Mouse (Mus musculus) liver, adult 2 months (tissue): Measurements from ENCODE around the gene Cdkl3. TPM values are rescaled to one million over a fixed set of nuclear protein-coding genes. Genes with fewer than 3 reads are reported as not detected.

Source experiments
- DNase-seq: peaks from one replicate; pipeline ENCODE4 v3.0.0-alpha.2; 2011; ENCODE audit warnings: low read depth, low spot score; ENCODE audit errors: extremely low read depth
- H3K27ac ChIP-seq: fragments of 200-500 bp; replicated peaks from 2 replicates; pipeline ENCODE4 v1.5.1; 2012; ENCODE audit warnings: low read depth, mild to moderate bottlenecking, control low read depth, inconsistent platforms, low read length; ENCODE audit not compliant: insufficient read depth
- H3K27me3 ChIP-seq: fragments of 200-500 bp; 2 replicates; pipeline ENCODE4 v1.6.1; 2012; ENCODE audit warnings: mild to moderate bottlenecking, moderate library complexity, low read length, inconsistent platforms; ENCODE audit not compliant: control insufficient read depth, insufficient read depth
- H3K36me3 ChIP-seq: fragments of 200-500 bp; 2 replicates; pipeline ENCODE4 v1.6.1; 2012; ENCODE audit warnings: low read length, inconsistent platforms; ENCODE audit not compliant: control insufficient read depth, insufficient read depth
- H3K4me1 ChIP-seq: fragments of 200-500 bp; 2 replicates; pipeline ENCODE4 v1.6.1; 2011; ENCODE audit warnings: low read length; ENCODE audit not compliant: control insufficient read depth, insufficient read depth
- H3K4me3 ChIP-seq: fragments of 200-500 bp; 2 replicates; pipeline ENCODE4 v1.5.1; 2011; ENCODE audit warnings: low read depth, mild to moderate bottlenecking, control low read depth, low read length, moderate library complexity; ENCODE audit not compliant: insufficient read depth
- H3K79me2 ChIP-seq: fragments of 200-500 bp; 2 replicates; pipeline ENCODE4 v1.6.1; 2012; ENCODE audit warnings: inconsistent platforms, mild to moderate bottlenecking, low read length, moderate library complexity; ENCODE audit not compliant: control insufficient read depth, insufficient read depth
- H3K9ac ChIP-seq: fragments of 200-500 bp; 2 replicates; pipeline ENCODE4 v1.6.1; 2012; ENCODE audit warnings: low read depth, mild to moderate bottlenecking, control low read depth, inconsistent platforms, low read length
- CTCF ChIP-seq: fragments of 200-500 bp; IDR thresholded peaks from 2 replicates; pipeline ENCODE4 v1.5.1; 2011; ENCODE audit warnings: low read depth, low read length, control low read depth
- POLR2A ChIP-seq: fragments of 200-500 bp; IDR thresholded peaks from 2 replicates; pipeline ENCODE4 v1.6.1; 2011; ENCODE audit warnings: low read length, control low read depth; ENCODE audit not compliant: insufficient read depth; ENCODE audit errors: extremely low read depth
- WGBS: fragments of 180-500 bp; shearing (Covaris S2); methylation state at CpG from one replicate; pipeline ENCODE4 v1.1.7; 2018; 5-methylcytosine and 5-hydroxymethylcytosine counted together
- polyA plus RNA-seq: library from polyadenylated mRNA; depleted of rRNA; stranded (reverse); fragments of >200 nt; gene quantifications from 2 replicates; pipeline ENCODE4 v1.2.3, GENCODE M21; 2012
- total RNA-seq: library from RNA; depleted of rRNA; stranded (reverse); fragments of >200 nt; gene quantifications from 2 replicates; pipeline ENCODE4 v1.2.3, GENCODE M21; 2014

The Cdkl3 gene
- total and polyA plus RNA-seq, 2 experiments = 0.05 to 1.7 TPM

- H3K36me3 ChIP-seq = no peaks in the 10 kb centered on the region
- no peak overlapping the region for H3K27ac ChIP-seq
- H3K79me2 ChIP-seq = no peaks in the 10 kb centered on the region
- H3K4me1 ChIP-seq = peaks cover 2% of the 10 kb centered on the region; the same call in 1 of the 2 replicates
- H3K9ac ChIP-seq = no peak overlapping the region
- no peak for TF ChIP-seq POLR2A
- TF ChIP-seq CTCF = no peak
- WGBS = 97% methylated on average over 2 of the region's 2 CpGs
- no peak for DNase-seq
- H3K4me3 ChIP-seq = no peak overlapping the region
- no peaks in the 10 kb centered on the region for H3K27me3 ChIP-seq
Measured at GRCm38 (mm10) chr11:52080656-52081055, 76.6 kb downstream of the Cdkl3 start.

GRCm38 (mm10) chr11:52085857-52086203 is 81.8 kb downstream of the Cdkl3 start:
- no peaks in the 10 kb centered on the region for H3K27me3 ChIP-seq
- TF ChIP-seq POLR2A = no peak
- no peak for TF ChIP-seq CTCF
- no peak for DNase-seq
- no peaks in the 10 kb centered on the region for H3K79me2 ChIP-seq
- no peak overlapping the region for H3K9ac ChIP-seq
- no peak overlapping the region for H3K4me3 ChIP-seq
- H3K36me3 ChIP-seq = no peaks in the 10 kb centered on the region
- WGBS = 49% methylated on average over 4 of the region's 4 CpGs
- peaks cover 9% of the 10 kb centered on the region for H3K4me1 ChIP-seq
- no peak overlapping the region for H3K27ac ChIP-seq

- Histone ChIP-seq H3K9ac (no peak overlapping the region), H3K4me1 (peaks cover 9% of the 10 kb centered on the region), H3K79me2 (no peaks in the 10 kb centered on the region), H3K4me3 (no peak overlapping the region), H3K36me3 (no peaks in the 10 kb centered on the region), H3K27ac (no peak overlapping the region), H3K27me3 (no peaks in the 10 kb centered on the region)
- no peak for DNase-seq
- TF ChIP-seq POLR2A (no peak), CTCF (no peak)
- WGBS = 35% methylated on average over 9 of the region's 9 CpGs
Measured at GRCm38 (mm10) chr11:52086204-52086864, 82.3 kb downstream of the Cdkl3 start.

- H3K4me3 ChIP-seq = no peak overlapping the region
- WGBS = 84% methylated on average over 8 of the region's 8 CpGs
- H3K4me1 ChIP-seq = peaks cover 10% of the 10 kb centered on the region
- no peaks in the 10 kb centered on the region for H3K79me2 ChIP-seq
- no peak overlapping the region for H3K9ac ChIP-seq
- H3K27me3 ChIP-seq = no peaks in the 10 kb centered on the region
- no peak for DNase-seq
- H3K27ac ChIP-seq = no peak overlapping the region
- no peaks in the 10 kb centered on the region for H3K36me3 ChIP-seq
- TF ChIP-seq CTCF (no peak), POLR2A (no peak)
Measured at GRCm38 (mm10) chr11:52089291-52089690, 85.3 kb downstream of the Cdkl3 start.

- 86% methylated on average over 9 of the region's 9 CpGs for WGBS
- no peak for TF ChIP-seq CTCF
- TF ChIP-seq POLR2A = no peak
- H3K36me3 ChIP-seq = no peaks in the 10 kb centered on the region
- no peak for DNase-seq
- H3K27me3 ChIP-seq = no peaks in the 10 kb centered on the region
- H3K27ac ChIP-seq = no peak overlapping the region
- no peak overlapping the region for H3K9ac ChIP-seq
- no peaks in the 10 kb centered on the region for H3K79me2 ChIP-seq
- H3K4me3 ChIP-seq = no peak overlapping the region
- H3K4me1 ChIP-seq = peaks cover 6% of the 10 kb centered on the region; the same call in 1 of the 2 replicates
Measured at GRCm38 (mm10) chr11:52091261-52091660, 87.2 kb downstream of the Cdkl3 start.

- no peaks in the 10 kb centered on the region for H3K36me3 ChIP-seq
- no peak for TF ChIP-seq CTCF
- no peak for TF ChIP-seq POLR2A
- H3K27ac ChIP-seq = peak overlapping the region; percentile 97
- DNase-seq = peak; percentile 93
- 29% methylated on average over 5 of the region's 5 CpGs for WGBS
- peaks cover 13% of the 10 kb centered on the region for H3K4me1 ChIP-seq
- peak overlapping the region; percentile 59; the same call in 1 of the 2 replicates for H3K9ac ChIP-seq
- H3K4me3 ChIP-seq = no peak overlapping the region
- no peaks in the 10 kb centered on the region for H3K27me3 ChIP-seq
- H3K79me2 ChIP-seq = peaks cover 9% of the 10 kb centered on the region; the same call in 1 of the 2 replicates
Measured at GRCm38 (mm10) chr11:52094568-52094967, 90.5 kb downstream of the Cdkl3 start.
